23 mouse cellular contexts compared by ENCODE assay signal in the genomic region with DNA sequence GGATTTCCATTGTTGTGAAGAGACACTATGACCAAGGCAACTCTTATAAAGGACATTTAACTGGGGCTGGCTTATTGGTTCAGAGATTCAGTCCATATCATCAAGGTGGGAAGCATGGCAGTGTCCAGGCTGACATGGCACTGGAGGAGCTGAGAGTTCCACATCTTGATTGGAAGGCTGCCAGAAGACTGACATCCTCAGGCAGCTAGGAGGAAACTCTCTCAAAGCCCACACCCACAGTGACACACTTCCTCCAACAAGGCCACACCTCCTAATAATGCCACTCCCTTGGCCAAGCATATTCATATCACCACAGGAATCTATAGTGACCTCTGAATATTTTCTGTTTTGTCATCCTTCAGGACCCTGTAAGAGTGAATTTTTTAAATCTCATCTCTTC.
"Had no signal": no experiment of that assay in that cellular context is flagged by ENCODE, and none has a peak within 500 bp of the region (broad histone marks: within the 10 kb centered on the region; RNA-seq: fewer than 3 reads in every experiment).

No protein-coding gene starts in this region.

- H3K4me1 ChIP-seq: heart, embryonic 10.5 days; heart, embryonic 13.5 days; hindbrain, embryonic 13.5 days; hindbrain, embryonic 15.5 days; limb, embryonic 13.5 days; limb, embryonic 15.5 days; liver, embryonic 12.5 days had no signal

- H3K27ac ChIP-seq: heart, embryonic 10.5 days; heart, embryonic 13.5 days; heart, embryonic 15.5 days; hindbrain, embryonic 13.5 days; hindbrain, embryonic 15.5 days; hindbrain, postnatal 0 days; kidney, postnatal 0 days; limb, embryonic 13.5 days; limb, embryonic 15.5 days; liver, embryonic 12.5 days had no signal

- H3K36me3 ChIP-seq: heart, embryonic 10.5 days; heart, embryonic 13.5 days; heart, embryonic 15.5 days; hindbrain, embryonic 13.5 days; hindbrain, embryonic 15.5 days; limb, embryonic 13.5 days; limb, embryonic 15.5 days; liver, embryonic 12.5 days had no signal

- H3K9ac ChIP-seq: heart, embryonic 13.5 days; heart, embryonic 15.5 days; hindbrain, embryonic 13.5 days; hindbrain, embryonic 15.5 days; limb, embryonic 13.5 days; limb, embryonic 15.5 days; liver, embryonic 12.5 days had no signal

- H3K4me2 ChIP-seq: heart, embryonic 13.5 days; heart, embryonic 15.5 days; hindbrain, embryonic 13.5 days; hindbrain, embryonic 15.5 days; limb, embryonic 13.5 days; limb, embryonic 15.5 days; liver, embryonic 12.5 days had no signal

- H3K27me3 ChIP-seq: heart, embryonic 13.5 days; heart, embryonic 15.5 days; hindbrain, embryonic 13.5 days; hindbrain, embryonic 15.5 days; limb, embryonic 13.5 days; limb, embryonic 15.5 days; liver, embryonic 12.5 days had no signal

- H3K9me3 ChIP-seq: heart, embryonic 10.5 days; heart, embryonic 13.5 days; heart, embryonic 15.5 days; hindbrain, embryonic 13.5 days; hindbrain, embryonic 15.5 days; limb, embryonic 13.5 days; limb, embryonic 15.5 days; liver, embryonic 12.5 days had no signal

- DNase-seq: gastrocnemius, postnatal 14 days; gastrocnemius, postnatal 36 days; heart, adult 18-20 months; heart, postnatal 14 days; heart, postnatal 36 days; kidney, adult 11 months; kidney, adult 2 months; kidney, postnatal 14 days; kidney, postnatal 36 days; layer of hippocampus, adult 9-11 months; layer of hippocampus, postnatal 36 days; left cerebral cortex, postnatal 4 days had no signal

- H3K4me3 ChIP-seq: heart, embryonic 10.5 days; heart, embryonic 13.5 days; heart, embryonic 15.5 days; hindbrain, embryonic 13.5 days; hindbrain, embryonic 15.5 days; limb, embryonic 13.5 days; limb, embryonic 15.5 days; liver, embryonic 12.5 days had no signal

- ATAC-seq: hindbrain, postnatal 0 days; intestine, embryonic 16.5 days; liver, embryonic 12.5 days had no signal
